In genomic region chr6:18270983-18271382, GRCm38 (mm10) we compare ENCODE assay signal across 25 mouse cellular contexts.
DNase-seq lines count a peak whose midpoint lies in the region; ATAC-seq and TF ChIP-seq lines count a peak whose summit lies in the region.
"Had no signal": no experiment of that assay in that cellular context is flagged by ENCODE, and none has a peak within 500 bp of the region (broad histone marks: within the 10 kb centered on the region; RNA-seq: fewer than 3 reads in every experiment).

No protein-coding gene starts in this region.

- H3K4me1 ChIP-seq in intestine, embryonic 15.5 days (replicated peaks), result no peaks in the 10 kb centered on the region
- no peaks in the 10 kb centered on the region for H3K4me1 ChIP-seq in embryonic facial prominence, embryonic 10.5 days
- H3K4me1 ChIP-seq in heart, embryonic 11.5 days (ENCODE audit: control insufficient read depth, insufficient read depth, low read length), result no peaks in the 10 kb centered on the region
- H3K4me1 ChIP-seq: forebrain, embryonic 15.5 days; heart, embryonic 15.5 days; hindbrain, embryonic 12.5 days; limb, embryonic 13.5 days; lung, embryonic 15.5 days; megakaryocyte, embryonic 14.5 days; midbrain, embryonic 13.5 days had no signal

- in situ Hi-C loops in Patski (cut with MboI; ENCODE audit: low pct_unique_long_range_greater_than_20kb), result no loop called here

- DNase-seq in 416B (ENCODE audit: low read depth), result peak; percentile 1
- peak; percentile 54 for DNase-seq in Patski (ENCODE audit: low read depth, low spot score)
- DNase-seq in embryonic facial prominence, embryonic 10.5 days (ENCODE audit: low spot score), result no peak
- DNase-seq in ovary, postnatal 14 days (ENCODE audit: low spot score), result no peak
- DNase-seq: adrenal gland, adult 8-10 months; cerebellum, adult 2 months; cerebellum, postnatal 25 days; kidney, adult 11 months; kidney, postnatal 14 days; lung, postnatal 4 days; right cerebral cortex, adult 18-20 months; thymus, postnatal 4 days had no signal

- no peak overlapping the region for H3K4me2 ChIP-seq in intestine, embryonic 15.5 days (replicated peaks)
- no peak overlapping the region for H3K4me2 ChIP-seq in heart, embryonic 11.5 days
- H3K4me2 ChIP-seq: forebrain, embryonic 15.5 days; heart, embryonic 15.5 days; hindbrain, embryonic 12.5 days; limb, embryonic 13.5 days; liver, embryonic 11.5 days; lung, embryonic 15.5 days; midbrain, embryonic 13.5 days had no signal

- no peaks in the 10 kb centered on the region for H3K36me3 ChIP-seq in intestine, embryonic 15.5 days
- H3K36me3 ChIP-seq in embryonic facial prominence, embryonic 10.5 days (replicated peaks), result no peaks in the 10 kb centered on the region
- H3K36me3 ChIP-seq in heart, embryonic 11.5 days (ENCODE audit: control insufficient read depth, insufficient read depth, low read length), result no peaks in the 10 kb centered on the region
- H3K36me3 ChIP-seq: forebrain, embryonic 10.5 days; forebrain, embryonic 15.5 days; heart, embryonic 15.5 days; hindbrain, embryonic 12.5 days; limb, embryonic 13.5 days; lung, embryonic 15.5 days; midbrain, embryonic 13.5 days had no signal

- POLR2A ChIA-PET in Patski (lab: Charles Lee), result no interaction called here

- no peak overlapping the region for H3K27ac ChIP-seq in intestine, embryonic 15.5 days
- no peak overlapping the region for H3K27ac ChIP-seq in embryonic facial prominence, embryonic 10.5 days (replicated peaks)
- H3K27ac ChIP-seq in heart, embryonic 11.5 days (ENCODE audit: low read depth, low read length), result no peak overlapping the region
- H3K27ac ChIP-seq: forebrain, embryonic 10.5 days; forebrain, embryonic 15.5 days; heart, embryonic 15.5 days; hindbrain, embryonic 12.5 days; hindbrain, postnatal 0 days; limb, embryonic 13.5 days; lung, embryonic 15.5 days; midbrain, embryonic 13.5 days had no signal

- H3K9ac ChIP-seq in intestine, embryonic 15.5 days, result no peak overlapping the region
- no peak overlapping the region for H3K9ac ChIP-seq in heart, embryonic 11.5 days (ENCODE audit: low read depth, low read length)
- H3K9ac ChIP-seq: forebrain, embryonic 15.5 days; heart, embryonic 15.5 days; hindbrain, embryonic 12.5 days; limb, embryonic 13.5 days; lung, embryonic 15.5 days; midbrain, embryonic 13.5 days had no signal

- 39% methylated on average over 1 of the region's 1 CpGs for WGBS in intestine, embryonic 15.5 days
- WGBS in embryonic facial prominence, embryonic 10.5 days, result 47% methylated on average over 1 of the region's 1 CpGs
- WGBS in heart, embryonic 11.5 days (ENCODE audit: insufficient replicate concordance), result 51% methylated on average over 1 of the region's 1 CpGs

- no peaks in the 10 kb centered on the region for H3K27me3 ChIP-seq in Patski
- no peaks in the 10 kb centered on the region for H3K27me3 ChIP-seq in intestine, embryonic 15.5 days (replicated peaks)
- H3K27me3 ChIP-seq in embryonic facial prominence, embryonic 10.5 days (replicated peaks; ENCODE audit: low read depth, poor library complexity, severe bottlenecking), result no peaks in the 10 kb centered on the region
- H3K27me3 ChIP-seq in heart, embryonic 11.5 days (ENCODE audit: control insufficient read depth, insufficient read depth, low read length), result no peaks in the 10 kb centered on the region
- H3K27me3 ChIP-seq: forebrain, embryonic 15.5 days; heart, embryonic 15.5 days; hindbrain, embryonic 12.5 days; limb, embryonic 13.5 days; lung, embryonic 15.5 days; megakaryocyte, embryonic 14.5 days; midbrain, embryonic 13.5 days had no signal

- CTCF ChIA-PET in Patski (lab: Charles Lee), result no interaction called here

- peak; percentile 100 for ATAC-seq in Patski
- ATAC-seq in intestine, embryonic 15.5 days, result peak; percentile 77
- ATAC-seq in heart, embryonic 11.5 days (replicated peaks; ENCODE audit: insufficient number of reproducible peaks, low FRiP score, low TSS enrichment), result no peak
- ATAC-seq: CD4-positive, CD25-positive, alpha-beta regulatory T cell, adult 4 months; forebrain, embryonic 15.5 days; hindbrain, postnatal 0 days; midbrain, embryonic 13.5 days had no signal

- no peak for TF ChIP-seq CTCF in Patski (IDR thresholded peaks at IDR 0.05)

- H3K9me3 ChIP-seq in intestine, embryonic 15.5 days, result no peaks in the 10 kb centered on the region
- no peaks in the 10 kb centered on the region for H3K9me3 ChIP-seq in embryonic facial prominence, embryonic 10.5 days
- no peaks in the 10 kb centered on the region for H3K9me3 ChIP-seq in heart, embryonic 11.5 days (replicated peaks; ENCODE audit: control insufficient read depth, low read length)
- H3K9me3 ChIP-seq: forebrain, embryonic 10.5 days; forebrain, embryonic 15.5 days; heart, embryonic 15.5 days; hindbrain, embryonic 12.5 days; limb, embryonic 13.5 days; lung, embryonic 15.5 days; megakaryocyte, embryonic 14.5 days; midbrain, embryonic 13.5 days had no signal

- H3K4me3 ChIP-seq in intestine, embryonic 15.5 days (replicated peaks), result no peak overlapping the region
- H3K4me3 ChIP-seq in embryonic facial prominence, embryonic 10.5 days, result no peak overlapping the region
- H3K4me3 ChIP-seq in heart, embryonic 11.5 days (ENCODE audit: low read depth, low read length), result no peak overlapping the region
- H3K4me3 ChIP-seq: forebrain, embryonic 10.5 days; forebrain, embryonic 15.5 days; heart, embryonic 15.5 days; hindbrain, embryonic 12.5 days; limb, embryonic 13.5 days; lung, embryonic 15.5 days; megakaryocyte, embryonic 14.5 days; midbrain, embryonic 13.5 days had no signal

Comparison
In these comparisons a context has a peak if more than half of its experiments do, and no peak if none do; other contexts are left out.
1. DNase-seq: peak in 416B (single experiment) and Patski (single experiment); none in embryonic facial prominence, embryonic 10.5 days (single experiment) and ovary, postnatal 14 days (single experiment).